Mouse (Mus musculus): Measurements from ENCODE around the gene Negr1.

Gene Negr1

DNA sequence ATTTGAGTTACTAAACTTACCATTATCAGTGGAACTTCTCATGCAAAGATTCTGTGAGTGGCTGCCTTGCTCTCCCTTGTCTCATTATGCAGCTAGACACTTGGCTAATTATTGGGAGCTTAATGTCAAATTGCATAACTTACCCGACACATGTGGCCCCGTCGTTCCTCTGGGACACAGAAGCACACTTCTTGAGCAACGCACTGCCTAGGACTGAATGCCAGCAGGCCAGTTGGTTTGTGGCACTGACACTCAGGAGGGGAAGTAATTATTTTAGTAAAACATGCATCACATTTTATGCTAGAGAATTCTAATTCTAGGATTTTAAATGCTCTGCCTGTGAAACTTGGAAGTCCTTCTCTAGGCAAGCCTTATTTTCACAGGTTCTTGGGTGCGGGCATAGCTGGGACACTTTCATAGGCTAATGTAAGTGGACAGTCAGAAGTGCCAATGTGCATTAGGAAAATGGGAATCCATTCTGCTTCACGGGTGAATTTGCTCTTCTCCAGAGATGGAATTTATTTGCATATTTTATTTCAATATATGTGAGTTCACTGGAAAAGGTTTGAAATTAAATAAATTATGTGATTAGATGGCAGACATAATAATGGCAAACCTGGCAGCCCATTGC, 234.6 kb downstream of the Negr1 start:
- no peak for DNase-seq (ENCODE audit: low spot score)

DNA sequence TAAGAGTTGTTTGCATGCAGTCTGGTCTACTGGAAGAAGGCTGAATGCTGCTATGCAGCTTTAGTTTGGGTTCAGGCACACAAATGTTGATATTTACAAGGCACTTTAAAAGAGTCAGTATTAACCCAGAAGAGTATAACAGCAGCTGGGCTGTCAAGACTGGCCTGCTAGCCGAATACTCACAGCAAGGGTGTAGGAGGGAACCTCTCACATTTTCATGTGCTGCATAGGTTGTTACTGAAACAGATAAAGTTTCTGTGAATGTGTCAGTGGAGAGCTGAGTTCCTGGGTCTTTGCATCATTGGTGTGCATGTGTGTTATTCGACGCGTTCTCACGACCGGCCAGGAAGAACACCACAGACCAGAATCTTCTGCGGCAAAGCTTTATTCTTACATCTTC, 237.6 kb downstream of the Negr1 start:
- no peak for DNase-seq (ENCODE audit: low spot score)

DNA sequence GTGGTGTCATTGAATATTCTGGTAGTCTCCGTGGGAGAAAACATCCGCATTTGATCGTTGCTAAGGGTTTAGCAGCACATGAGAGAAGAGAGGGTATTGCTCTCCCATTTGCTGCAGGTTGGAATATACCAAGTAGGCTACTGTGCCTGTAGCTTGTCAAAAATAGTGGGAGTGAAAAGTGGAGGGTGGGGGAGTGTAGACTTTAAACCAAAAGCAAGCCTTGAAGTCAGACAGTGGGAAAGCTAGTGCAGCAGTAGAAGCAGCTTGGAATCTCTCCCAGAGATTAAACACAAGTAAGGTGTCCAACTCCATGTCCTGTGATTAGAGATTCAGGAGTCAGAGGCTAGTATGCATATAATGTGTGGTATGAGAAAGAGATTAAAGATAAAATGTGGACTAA, 248.2 kb downstream of the Negr1 start:
- no peak for DNase-seq (ENCODE audit: low spot score)

DNA sequence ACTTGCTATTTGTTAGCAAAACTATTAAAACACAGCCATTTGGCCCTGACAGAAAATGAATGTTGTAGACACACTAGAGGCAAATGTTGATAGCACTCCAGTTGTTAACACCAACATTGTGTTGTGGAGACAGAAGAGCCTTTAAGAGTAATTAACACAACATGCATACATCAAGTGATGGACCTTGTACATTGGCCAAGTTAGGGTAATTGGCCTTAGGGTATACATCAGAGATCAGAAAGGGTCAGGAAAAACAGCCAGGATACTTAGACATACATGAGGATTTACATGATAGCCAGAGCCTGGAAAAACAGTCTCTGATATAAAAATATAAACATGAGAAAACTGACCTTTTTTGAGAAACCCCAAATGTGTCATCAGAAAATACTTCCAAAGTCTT, 255.3 kb downstream of the Negr1 start:
- DNase-seq (ENCODE audit: low spot score) = no peak

DNA sequence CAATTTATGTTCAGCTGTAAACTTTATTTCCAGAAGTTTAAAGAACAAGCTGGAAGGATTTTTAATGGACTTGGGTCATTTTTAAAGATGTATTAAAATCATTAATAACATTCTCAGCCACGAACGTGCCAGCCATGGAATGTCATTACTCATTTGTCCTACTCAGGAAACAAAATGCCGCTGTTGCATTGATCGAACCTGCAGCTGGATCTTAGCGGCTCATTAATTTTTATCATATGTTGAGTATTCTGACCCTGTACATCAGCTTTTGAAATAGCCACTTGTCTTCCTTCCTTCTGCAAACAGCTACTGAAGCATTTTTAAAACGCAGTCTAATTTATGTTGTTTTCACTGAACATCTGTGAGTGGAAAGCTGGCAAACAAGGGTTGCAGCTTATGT, 255.9 kb downstream of the Negr1 start:
- DNase-seq (ENCODE audit: low spot score) = no peak

DNA sequence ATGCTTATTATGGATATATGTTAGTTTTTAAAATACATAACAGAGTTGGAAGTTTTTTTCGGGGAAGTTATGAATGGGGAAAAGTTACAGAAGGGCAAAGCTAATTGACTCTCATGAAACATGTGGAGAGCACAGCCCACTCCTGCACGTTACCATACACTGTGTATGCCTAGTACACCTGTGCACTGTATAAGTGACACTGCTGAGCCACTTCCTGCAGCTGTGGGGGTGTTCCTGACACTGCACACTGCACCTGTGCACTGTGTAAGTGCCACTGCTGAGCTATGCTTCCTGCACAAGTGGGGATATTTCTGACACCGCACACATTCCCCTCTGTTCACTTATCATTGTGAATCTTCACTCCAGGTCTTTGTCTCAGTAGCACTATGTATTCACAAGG, 261.4 kb downstream of the Negr1 start:
- DNase-seq (ENCODE audit: low spot score) = no peak

DNA sequence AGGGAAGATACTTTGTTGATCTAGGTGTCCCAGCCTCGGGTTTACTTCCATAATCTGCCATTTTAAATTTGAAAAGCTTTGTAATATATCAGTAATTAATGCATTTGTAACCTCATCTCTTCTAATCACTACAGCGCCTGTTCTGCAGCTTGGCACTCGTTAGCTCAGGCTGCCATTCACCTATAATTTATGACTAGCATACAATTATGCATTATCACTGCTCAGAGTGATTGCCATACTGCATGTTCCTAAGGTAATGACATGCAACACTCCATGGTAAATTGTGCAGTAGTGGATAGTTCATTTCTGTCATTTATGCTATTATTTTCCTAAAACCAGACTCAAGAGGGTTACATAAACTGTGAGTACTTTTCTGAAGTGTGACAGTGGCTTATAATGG, 272.3 kb downstream of the Negr1 start:
- no peak for DNase-seq (ENCODE audit: low spot score)

DNA sequence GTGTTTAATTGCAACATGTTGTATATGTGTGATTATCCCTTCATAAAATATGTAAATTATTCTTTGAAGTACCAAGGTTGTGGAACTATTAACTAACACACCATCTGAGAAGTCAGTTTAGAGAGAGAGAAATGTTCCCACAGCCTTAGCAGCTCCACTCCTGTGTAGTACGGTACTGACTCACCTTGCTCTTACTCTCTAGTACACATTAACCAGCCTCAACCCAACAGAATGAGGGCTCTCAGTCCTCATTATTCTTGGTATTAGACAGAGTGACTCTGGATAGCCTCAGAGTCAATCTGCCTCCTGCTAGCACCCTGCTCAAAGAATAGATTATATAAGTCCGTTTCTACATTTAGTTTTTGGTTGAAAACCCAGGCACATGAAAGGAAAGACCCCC, 277.0 kb downstream of the Negr1 start:
- no peak for DNase-seq (ENCODE audit: low spot score)

DNA sequence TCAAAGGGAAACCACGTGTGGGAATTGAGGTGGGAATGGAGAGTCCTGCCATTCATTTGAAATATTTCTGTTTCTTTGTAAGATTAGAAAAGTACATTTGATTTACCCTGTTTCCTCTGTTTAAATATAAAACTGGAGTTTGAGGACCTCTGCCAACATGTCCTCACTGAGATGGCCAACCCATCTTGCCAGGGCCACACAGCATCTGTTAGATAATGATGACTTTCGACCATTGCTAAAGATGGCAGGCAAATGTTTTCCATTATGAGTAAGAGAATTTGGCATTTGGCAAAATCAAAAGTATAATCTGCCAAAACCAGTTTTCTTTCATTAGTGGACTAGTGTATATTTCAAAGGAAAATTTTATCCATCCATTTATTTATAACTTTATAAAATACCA, 286.8 kb downstream of the Negr1 start:
- DNase-seq (ENCODE audit: low spot score) = no peak

DNA sequence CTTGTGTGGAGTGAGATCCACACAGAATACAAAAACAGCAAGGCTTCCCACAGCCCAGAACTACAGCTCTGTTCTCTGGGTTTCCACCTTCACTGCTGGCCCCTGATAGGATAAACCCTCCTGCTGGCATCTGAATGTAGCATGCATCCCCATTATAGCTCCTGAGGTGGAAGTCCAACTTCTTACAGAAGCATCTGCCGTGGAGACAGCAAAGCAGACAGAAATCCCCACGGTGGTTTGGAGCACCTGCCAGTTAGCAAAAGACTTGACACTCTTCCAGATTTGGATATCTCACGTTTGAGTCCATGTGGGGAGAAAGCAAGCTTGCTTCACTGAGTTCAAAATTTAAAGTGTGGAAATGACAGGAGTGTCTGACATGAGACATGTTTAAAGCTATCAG, 290.3 kb downstream of the Negr1 start:
- no peak for DNase-seq (ENCODE audit: low spot score)

DNA sequence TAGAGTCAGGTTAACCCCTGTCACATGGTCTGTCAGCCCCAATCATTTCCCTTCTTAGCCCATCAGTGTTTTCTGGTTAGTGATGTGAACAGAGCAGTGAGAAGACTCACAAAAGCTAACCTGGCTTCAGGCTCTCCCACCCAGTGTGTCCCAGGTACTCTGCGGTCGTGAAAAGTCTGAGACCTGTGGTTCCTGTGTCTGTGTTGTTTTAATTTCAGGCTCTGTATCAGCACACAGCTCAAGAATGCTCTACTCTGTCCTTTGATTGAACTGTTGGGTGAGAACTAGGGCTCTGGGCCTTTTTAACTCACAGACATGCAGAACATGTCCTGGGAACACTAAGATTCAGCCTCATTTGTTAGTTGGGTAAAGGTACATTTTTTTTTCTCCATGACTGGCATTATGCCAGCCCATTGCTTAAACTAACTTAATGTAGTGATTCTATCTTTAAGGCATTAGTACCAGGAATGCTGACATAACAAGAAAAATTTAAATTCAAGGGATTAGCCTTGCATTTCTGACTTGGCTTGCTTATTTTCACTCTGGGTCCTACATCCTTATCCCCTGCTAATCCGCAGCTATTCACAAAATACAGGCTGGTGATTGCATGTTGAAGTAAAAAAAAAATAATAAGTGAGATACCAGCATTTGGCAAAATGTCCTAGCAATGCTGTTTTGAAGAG, 308.8 kb downstream of the Negr1 start:
- no peak for DNase-seq (ENCODE audit: low spot score)

DNA sequence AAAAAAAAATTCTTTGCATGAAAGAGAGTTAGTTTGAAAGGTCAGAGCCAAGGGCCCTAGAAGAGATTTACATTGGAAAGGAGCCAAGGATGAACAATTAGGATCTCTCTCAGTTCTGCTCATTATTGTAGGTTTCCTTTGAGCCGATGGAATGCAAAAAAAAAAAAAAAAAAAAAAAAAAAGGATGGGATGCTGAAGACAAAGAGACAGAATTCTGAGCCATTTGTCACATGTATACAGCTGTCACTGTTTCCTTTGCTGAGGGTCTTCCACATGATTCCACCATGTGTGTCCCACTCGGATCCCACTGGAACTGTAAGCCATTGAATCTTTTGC, 309.3 kb downstream of the Negr1 start:
- DNase-seq (ENCODE audit: low spot score) = no peak

DNA sequence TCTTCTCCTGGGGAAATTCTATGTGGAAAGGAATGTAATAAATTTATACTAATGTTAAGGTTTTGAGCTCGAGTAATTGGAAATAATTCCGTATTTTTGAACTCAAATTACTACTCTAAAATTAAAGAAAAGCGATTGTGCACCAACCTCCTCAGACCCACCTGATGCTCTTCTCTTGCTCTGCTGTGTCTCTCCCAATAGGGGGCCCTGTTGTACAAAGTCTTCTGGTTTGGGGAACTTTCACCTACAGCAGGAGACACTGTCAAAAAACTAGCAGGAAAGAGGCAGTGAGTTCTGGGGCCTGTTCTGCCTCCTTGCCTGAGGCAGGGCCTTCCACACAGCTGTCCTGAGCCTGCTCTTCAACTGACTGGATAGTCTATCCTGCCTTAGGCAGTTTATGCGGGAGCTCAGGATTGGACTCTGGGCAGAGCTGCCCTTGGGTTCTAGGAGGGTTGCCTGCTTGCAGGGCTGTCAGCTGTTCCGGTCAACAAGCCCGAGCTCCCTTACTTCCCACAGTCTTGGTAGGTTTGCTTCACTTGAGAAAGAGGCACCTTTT, 310.1 kb downstream of the Negr1 start:
- no peak for DNase-seq (ENCODE audit: low spot score)

DNA sequence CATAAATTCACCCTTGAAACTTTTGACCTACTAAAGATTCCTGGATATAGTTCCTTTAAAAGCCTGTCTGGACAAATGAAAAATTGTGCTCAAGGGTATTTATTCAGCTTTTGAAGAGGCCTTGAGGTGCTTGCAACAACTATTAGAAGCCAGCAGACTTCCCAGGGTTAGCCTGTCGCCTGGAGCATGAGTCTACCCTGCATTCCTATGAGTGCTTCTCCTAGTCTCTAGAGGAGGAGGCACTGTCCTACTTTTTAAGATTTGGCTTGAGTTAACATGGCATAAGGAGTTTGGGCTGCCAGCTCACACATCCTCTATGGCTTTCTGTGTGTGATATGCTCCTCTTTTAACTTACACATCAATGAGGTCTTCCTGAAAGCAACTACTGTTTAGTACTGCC, 315.0 kb downstream of the Negr1 start:
- no peak for DNase-seq (ENCODE audit: low spot score)

DNA sequence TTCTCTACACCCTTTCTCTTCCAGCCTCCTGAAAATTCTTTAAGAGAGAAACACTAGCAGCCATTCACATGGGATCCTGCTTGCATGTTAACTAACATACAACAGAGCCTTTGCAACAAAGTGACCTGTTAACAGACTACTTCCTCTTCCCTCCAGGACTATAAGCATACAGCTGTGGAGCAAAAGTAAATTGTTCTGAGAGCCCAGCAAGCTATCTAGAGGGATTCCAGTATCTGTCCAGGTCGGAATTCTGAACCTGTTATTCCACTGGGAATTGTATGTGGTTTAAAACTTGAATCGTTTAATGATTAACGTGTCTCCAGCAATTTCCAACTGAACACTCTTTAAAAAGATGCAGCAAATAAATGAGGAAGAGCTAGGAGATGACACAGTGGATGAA, 320.5 kb downstream of the Negr1 start:
- DNase-seq (ENCODE audit: low spot score) = no peak

DNA sequence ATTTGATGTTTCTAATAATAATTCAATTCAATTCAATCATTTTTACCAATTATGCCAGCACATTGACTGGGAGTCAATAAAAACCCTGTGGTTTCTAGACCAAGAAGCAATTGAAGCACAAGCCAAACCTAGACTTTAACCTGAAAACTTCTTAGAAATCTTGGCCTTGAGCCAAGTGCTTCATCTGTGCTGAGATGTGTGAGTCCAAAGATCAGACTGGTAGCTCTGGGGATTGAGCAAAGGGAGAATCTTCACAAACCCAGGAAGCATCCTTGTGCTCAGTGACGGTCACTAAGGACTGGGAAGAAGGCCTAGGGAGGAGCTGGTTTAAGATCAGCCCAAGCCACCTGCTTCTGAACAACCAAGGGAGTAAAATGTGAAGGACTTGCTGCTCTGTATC, 322.3 kb downstream of the Negr1 start:
- DNase-seq (ENCODE audit: low spot score) = no peak

DNA sequence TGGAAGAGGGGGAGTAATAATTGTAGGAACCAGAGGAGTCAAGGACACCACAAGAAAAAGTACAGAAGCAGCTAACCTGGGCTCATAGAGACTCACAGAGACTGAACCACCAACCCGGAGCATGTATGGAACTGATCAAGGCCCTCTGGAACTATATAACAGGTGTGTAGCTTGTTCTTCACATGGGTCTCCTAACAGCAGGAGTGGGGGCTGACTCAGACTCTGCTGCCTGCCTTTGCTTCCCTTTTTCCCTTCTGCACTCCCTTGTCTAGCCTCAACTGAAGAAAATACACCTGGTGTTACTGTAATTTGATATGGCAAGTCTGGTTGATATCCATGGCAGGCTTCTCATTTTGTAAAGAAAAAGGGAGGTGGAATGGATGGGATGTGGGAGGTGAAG, 324.1 kb downstream of the Negr1 start:
- no peak for DNase-seq (ENCODE audit: low spot score)

DNA sequence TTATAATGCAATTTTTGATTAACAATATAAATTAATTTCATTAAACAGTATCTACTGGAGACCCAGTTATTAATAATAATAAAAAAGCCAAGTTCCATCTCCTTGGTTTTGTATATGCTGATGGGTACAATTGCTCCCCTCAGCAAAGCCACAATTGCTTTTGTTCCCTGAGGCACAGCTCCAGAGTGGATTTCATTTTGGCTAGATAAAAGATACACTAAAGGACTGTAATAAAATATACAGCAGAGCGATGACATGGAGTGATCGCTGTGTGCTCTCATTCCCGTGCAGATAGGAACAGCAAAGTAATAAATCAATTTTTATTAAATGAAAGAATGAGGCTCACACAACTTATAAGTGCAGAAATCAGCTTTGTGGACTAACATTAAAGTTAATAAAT, 325.3 kb downstream of the Negr1 start:
- DNase-seq (ENCODE audit: low spot score) = no peak

DNA sequence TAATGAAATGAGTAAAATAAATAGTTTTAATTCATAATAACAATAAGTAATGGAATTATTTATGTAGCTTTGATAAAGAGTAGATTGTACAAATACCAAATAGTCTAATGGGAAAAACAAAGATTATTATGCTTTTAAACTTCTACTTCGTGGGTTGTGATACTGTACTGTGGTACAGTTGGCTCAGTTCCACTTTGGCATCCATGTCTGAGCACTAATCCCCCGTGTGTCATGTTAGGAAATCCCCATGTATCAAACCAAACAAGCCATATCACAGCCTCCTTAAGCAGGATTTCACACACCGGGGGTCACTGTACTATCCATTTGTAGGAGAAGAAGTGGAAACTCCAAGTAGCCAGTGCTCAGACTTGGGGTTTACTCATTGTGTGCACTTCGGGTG, 329.4 kb downstream of the Negr1 start:
- no peak for DNase-seq (ENCODE audit: low spot score)

DNA sequence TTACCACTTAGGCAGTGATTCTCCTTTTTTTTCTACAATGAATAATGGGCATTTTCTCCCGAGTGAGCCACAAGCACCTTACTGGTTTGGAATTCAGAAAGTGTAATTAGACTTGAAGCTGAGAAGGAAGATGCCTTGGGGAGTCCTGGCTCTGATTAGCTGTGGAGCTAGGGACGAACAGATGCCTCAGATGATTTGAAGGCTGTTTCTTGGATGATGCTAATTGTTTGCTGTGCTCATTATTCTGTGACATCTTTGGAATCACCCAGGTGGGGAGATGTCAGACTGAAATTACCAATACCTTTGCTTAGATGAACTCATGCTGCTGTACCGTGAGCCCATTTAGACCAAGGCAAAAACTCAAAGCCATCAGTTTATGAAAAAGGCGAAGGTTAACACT, 333.7 kb downstream of the Negr1 start:
- DNase-seq (ENCODE audit: low spot score) = no peak

DNA sequence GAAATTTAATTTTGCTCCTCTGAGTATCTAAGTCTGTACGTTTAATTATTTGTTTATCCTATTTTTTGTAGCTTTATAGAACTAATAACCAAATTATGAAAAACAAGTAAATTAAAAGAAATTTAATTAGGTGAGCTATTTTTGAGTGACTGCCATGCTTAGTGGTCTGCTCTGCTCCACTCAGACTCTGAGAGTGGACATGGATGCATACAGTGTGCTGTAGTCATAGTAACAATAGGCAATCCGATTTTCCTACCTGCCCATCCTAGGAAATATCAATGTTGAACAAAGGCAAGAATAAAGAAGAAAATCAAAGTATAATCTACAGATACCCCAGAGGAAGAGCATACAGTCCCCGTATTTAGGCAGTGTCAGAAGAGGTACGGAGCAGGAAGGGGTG, 334.5 kb downstream of the Negr1 start:
- no peak for DNase-seq (ENCODE audit: low spot score)

DNA sequence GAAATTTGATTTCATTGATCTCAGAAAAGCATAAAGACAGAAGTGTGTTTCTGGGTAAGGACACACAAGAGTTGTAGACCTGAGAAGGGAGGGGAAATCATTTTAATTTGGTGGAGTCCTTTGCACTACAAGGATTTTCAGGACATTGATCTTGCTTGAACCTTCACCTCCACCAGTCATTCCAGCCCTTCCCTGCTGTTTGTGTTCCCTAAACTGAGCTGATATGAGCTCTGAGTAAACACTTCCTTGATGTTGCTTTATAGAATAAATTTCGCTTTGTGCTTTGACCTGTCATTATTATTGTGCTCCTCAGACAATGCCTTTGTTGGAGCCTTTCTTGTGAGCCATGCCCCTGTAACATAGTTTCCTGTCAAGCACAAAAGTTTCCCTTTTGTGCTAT, 335.0 kb downstream of the Negr1 start:
- DNase-seq (ENCODE audit: low spot score) = no peak

DNA sequence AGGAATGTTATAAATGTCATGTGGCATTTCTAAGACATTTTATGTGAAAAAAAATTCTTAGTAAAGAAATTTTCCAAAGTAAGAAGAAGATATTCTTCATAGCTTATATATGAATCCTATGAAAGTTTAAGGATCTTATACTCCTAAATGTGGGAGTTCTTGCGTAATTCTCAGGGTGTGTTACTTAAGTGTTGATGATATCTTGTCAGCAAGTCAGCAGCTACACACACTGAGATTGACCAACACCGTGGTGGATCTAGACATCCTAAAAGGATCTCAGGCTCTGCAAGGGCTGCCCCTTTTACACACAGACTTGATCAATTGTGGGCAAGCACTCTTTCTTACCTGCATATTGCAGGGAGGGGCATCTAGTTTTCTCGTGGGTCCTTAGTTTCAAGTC, 339.5 kb downstream of the Negr1 start:
- no peak for DNase-seq (ENCODE audit: low spot score)

DNA sequence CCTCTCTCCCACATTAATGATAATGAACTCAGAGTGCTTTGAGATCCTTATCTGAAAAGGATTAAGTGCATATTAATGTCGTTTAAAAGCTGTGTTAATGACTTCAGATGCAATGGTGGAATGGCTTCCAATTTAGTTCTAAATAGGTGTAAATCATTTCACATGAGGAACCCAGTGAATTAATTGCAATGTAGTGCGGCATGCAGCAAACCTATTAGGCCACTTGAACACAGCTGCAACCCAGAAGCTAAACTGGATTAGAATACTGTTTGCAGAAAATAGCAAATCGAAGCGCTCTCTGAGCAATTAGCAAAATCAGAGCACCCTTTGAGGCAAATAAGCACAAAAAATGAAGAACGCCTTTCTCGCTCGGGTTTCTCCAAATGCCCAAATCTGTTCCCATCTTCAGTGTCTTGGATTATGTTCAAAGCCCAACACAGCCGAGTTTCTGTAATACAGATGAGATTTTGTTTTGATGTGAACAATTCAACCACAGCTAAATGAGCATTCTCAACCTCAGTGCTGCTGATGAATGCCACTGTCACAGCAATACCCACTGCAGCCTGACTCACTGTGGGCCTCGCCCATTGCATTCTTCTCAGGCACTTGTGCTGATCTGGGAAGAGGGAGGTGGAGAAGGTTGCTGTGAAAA, 342.5 kb downstream of the Negr1 start:
- no peak for DNase-seq (ENCODE audit: low spot score)

Measured in urinary bladder, postnatal 14 days (tissue).